Mouse (Mus musculus) liver, postnatal 0 days (tissue): Measurements from ENCODE around the gene Gars. TPM values are rescaled to one million over a fixed set of nuclear protein-coding genes. Genes with fewer than 3 reads are reported as not detected.

Source experiments
- ATAC-seq: fragments of 200-750 bp; cut with Nextera tagmentation; 2 replicates; pipeline ENCODE4 v1.8.0; 2017; ENCODE audit warnings: mild to moderate bottlenecking, moderate library complexity
- DNase-seq: peaks from one replicate; pipeline ENCODE4 v3.0.0-alpha.2; 2016
- H3K27ac ChIP-seq: fragments of 300-500 bp; sonication (generic); 2 replicates; pipeline ENCODE4 v1.5.1; 2014; ENCODE audit warnings: antibody characterized with exemption, moderate library complexity, mild to moderate bottlenecking, low read depth
- H3K27me3 ChIP-seq: fragments of 300-500 bp; sonication (generic); 2 replicates; pipeline ENCODE4 v1.6.1; 2014; ENCODE audit warnings: low read length, control low read depth, mixed read lengths; ENCODE audit not compliant: insufficient read depth
- H3K36me3 ChIP-seq: fragments of 300-500 bp; sonication (generic); replicated peaks from 2 replicates; pipeline ENCODE4 v1.6.1; 2014; ENCODE audit warnings: mild to moderate bottlenecking, control low read depth, low read length, moderate library complexity, mixed read lengths; ENCODE audit not compliant: insufficient read depth
- H3K4me1 ChIP-seq: fragments of 300-500 bp; sonication (generic); 2 replicates; pipeline ENCODE4 v1.6.1; 2014; ENCODE audit warnings: antibody characterized with exemption, mild to moderate bottlenecking, control low read depth; ENCODE audit not compliant: insufficient read depth
- H3K4me2 ChIP-seq: fragments of 300-500 bp; sonication (generic); 2 replicates; pipeline ENCODE4 v1.6.1; 2014; ENCODE audit warnings: low read depth, mild to moderate bottlenecking, low read length, moderate library complexity, mixed read lengths
- H3K4me3 ChIP-seq: fragments of 300-500 bp; sonication (generic); 2 replicates; pipeline ENCODE4 v1.5.1; 2014; ENCODE audit warnings: low read depth, low read length
- H3K9ac ChIP-seq: fragments of 300-500 bp; sonication (generic); replicated peaks from 2 replicates; pipeline ENCODE4 v1.6.1; 2014; ENCODE audit warnings: mild to moderate bottlenecking, moderate library complexity
- H3K9me3 ChIP-seq: fragments of 300-500 bp; sonication (generic); 2 replicates; pipeline ENCODE4 v1.6.1; 2016; ENCODE audit warnings: mild to moderate bottlenecking, control low read depth, low read length, mixed read lengths
- CTCF ChIP-seq: sonication (generic); IDR thresholded peaks from 2 replicates; pipeline ENCODE4 v1.5.1; 2016; ENCODE audit warnings: antibody characterized with exemption, low read depth
- EP300 ChIP-seq: IDR thresholded peaks from 2 replicates; pipeline ENCODE4 v1.6.1; 2016; ENCODE audit warnings: antibody characterized with exemption, low read depth, mild to moderate bottlenecking
- WGBS: fragments of 180-500 bp; shearing (Covaris S2); extraction: QIAGEN DNeasy Blood & Tissue Kit; methylation state at CpG from one replicate; pipeline ENCODE4 v1.1.7; 2014; ENCODE audit not compliant: insufficient replicate concordance; 5-methylcytosine and 5-hydroxymethylcytosine counted together
- polyA plus RNA-seq: library from polyadenylated mRNA; unstranded; fragments of >200 nt; fragmentation: Nextera tagmentation; extraction: Ambion mirVana; gene quantifications from 2 replicates; pipeline ENCODE4 v1.2.1, GENCODE M21; 2015

Gars gene
- polyA plus RNA-seq, 1 experiment from 2014 or later, result 57.4 TPM

- H3K9ac ChIP-seq, result no peak overlapping the region
- DNase-seq (no peak), ATAC-seq (no peak)
- no peaks in the 10 kb centered on the region for H3K9me3 ChIP-seq
- no peak for TF ChIP-seq EP300
- no peak for TF ChIP-seq CTCF
- H3K4me3 ChIP-seq, result no peak overlapping the region
- H3K36me3 ChIP-seq, result no peaks in the 10 kb centered on the region
- H3K27ac ChIP-seq, result no peak overlapping the region
- no peaks in the 10 kb centered on the region for H3K4me1 ChIP-seq
- H3K4me2 ChIP-seq, result no peak overlapping the region
- no peaks in the 10 kb centered on the region for H3K27me3 ChIP-seq
- 55% methylated on average over 6 of the region's 6 CpGs for WGBS
Measured at GRCm38 (mm10) chr6:55093431-55094146, 55.8 kb downstream of the Gars start.

- Histone ChIP-seq H3K27me3 (no peaks in the 10 kb centered on the region), H3K9me3 (no peaks in the 10 kb centered on the region), H3K4me3 (no peak overlapping the region), H3K36me3 (no peaks in the 10 kb centered on the region), H3K4me1 (no peaks in the 10 kb centered on the region), H3K9ac (no peak overlapping the region), H3K4me2 (no peak overlapping the region), H3K27ac (no peak overlapping the region)
- DNase-seq (no peak), ATAC-seq (no peak)
- TF ChIP-seq EP300 (no peak), CTCF (no peak)
- 64% methylated on average over 5 of the region's 5 CpGs for WGBS
Measured at GRCm38 (mm10) chr6:55098030-55098429, 60.2 kb downstream of the Gars start.

GRCm38 (mm10) chr6:55098603-55099002, 60.8 kb downstream of the Gars start:
- Histone ChIP-seq H3K4me3 (no peak overlapping the region), H3K9ac (no peak overlapping the region), H3K27ac (no peak overlapping the region), H3K4me2 (no peak overlapping the region), H3K27me3 (no peaks in the 10 kb centered on the region), H3K4me1 (no peaks in the 10 kb centered on the region), H3K36me3 (no peaks in the 10 kb centered on the region), H3K9me3 (no peaks in the 10 kb centered on the region)
- TF ChIP-seq CTCF (no peak), EP300 (no peak)
- WGBS, result 66% methylated on average over 5 of the region's 5 CpGs
- no peak for ATAC-seq
- no peak for DNase-seq

GRCm38 (mm10) chr6:55108358-55108757, 70.6 kb downstream of the Gars start:
- no peak overlapping the region for H3K9ac ChIP-seq
- DNase-seq (peak; percentile 66), ATAC-seq (no peak)
- no peak overlapping the region for H3K27ac ChIP-seq
- no peaks in the 10 kb centered on the region for H3K27me3 ChIP-seq
- TF ChIP-seq CTCF (no peak), EP300 (no peak)
- H3K4me2 ChIP-seq, result no peak overlapping the region
- no peak overlapping the region for H3K4me3 ChIP-seq
- no peaks in the 10 kb centered on the region for H3K9me3 ChIP-seq
- H3K36me3 ChIP-seq, result no peaks in the 10 kb centered on the region
- WGBS, result 12% methylated on average over 7 of the region's 7 CpGs
- no peaks in the 10 kb centered on the region for H3K4me1 ChIP-seq

GRCm38 (mm10) chr6:55117325-55118109, 79.7 kb downstream of the Gars start:
- Histone ChIP-seq H3K27me3 (peaks cover 34% of the 10 kb centered on the region), H3K9me3 (no peaks in the 10 kb centered on the region), H3K36me3 (no peaks in the 10 kb centered on the region), H3K4me2 (peak overlapping the region; percentile 79), H3K9ac (no peak overlapping the region), H3K27ac (no peak overlapping the region), H3K4me1 (peaks cover 7% of the 10 kb centered on the region; the same call in 1 of the 2 replicates), H3K4me3 (peak overlapping the region; percentile 39)
- WGBS, result under 1% methylated on average over 59 of the region's 68 CpGs
- ATAC-seq (peak; percentile 87), DNase-seq (peak; percentile 76)
- TF ChIP-seq CTCF (no peak), EP300 (no peak)

- H3K9ac ChIP-seq, result no peak overlapping the region
- no peak overlapping the region for H3K4me2 ChIP-seq
- H3K4me1 ChIP-seq, result no peaks in the 10 kb centered on the region
- no peak for DNase-seq
- H3K4me3 ChIP-seq, result no peak overlapping the region
- no peaks in the 10 kb centered on the region for H3K9me3 ChIP-seq
- 19% methylated on average over 4 of the region's 4 CpGs for WGBS
- TF ChIP-seq EP300 (no peak), CTCF (no peak)
- ATAC-seq, result no peak
- peaks cover 13% of the 10 kb centered on the region for H3K27me3 ChIP-seq
- H3K27ac ChIP-seq, result no peak overlapping the region
- H3K36me3 ChIP-seq, result no peaks in the 10 kb centered on the region
Measured at GRCm38 (mm10) chr6:55123056-55123455, 85.2 kb downstream of the Gars start.
